Mouse (Mus musculus): Measurements from ENCODE around the gene Abcg4.
"Not testable (repeated sequence)": the region's sequence is repeated elsewhere in the genome, so short reads cannot be mapped to it uniquely, and the experiment has no call there.

Gene Abcg4

GRCm38 (mm10) chr9:44319887-44320798 lies 31.7 kb upstream of the Abcg4 start, which contains the start of gene C2cd2l:
Gene C2cd2l (minus strand): TSS chr9:44320285.
- DNase-seq (ENCODE audit: low spot score), result peak; percentile 91

- no peak for DNase-seq (ENCODE audit: low spot score)
Observed at GRCm38 (mm10) chr9:44319105-44319886, 30.9 kb upstream of the Abcg4 start.

GRCm38 (mm10) chr9:44318826-44319095 lies 30.3 kb upstream of the Abcg4 start:
- DNase-seq (ENCODE audit: low spot score), result no peak

- DNase-seq (ENCODE audit: low spot score), result no peak
Observed at GRCm38 (mm10) chr9:44318076-44318825, 29.8 kb upstream of the Abcg4 start.

GRCm38 (mm10) chr9:44317452-44317851 lies 29.0 kb upstream of the Abcg4 start:
- DNase-seq (ENCODE audit: low spot score), result no peak

GRCm38 (mm10) chr9:44314910-44315309 lies 26.5 kb upstream of the Abcg4 start:
- no peak for DNase-seq (ENCODE audit: low spot score)

GRCm38 (mm10) chr9:44314257-44314547 lies 25.8 kb upstream of the Abcg4 start:
- no peak for DNase-seq (ENCODE audit: low spot score)

GRCm38 (mm10) chr9:44313476-44314256 lies 25.3 kb upstream of the Abcg4 start:
- DNase-seq (ENCODE audit: low spot score), result no peak

- no peak for DNase-seq (ENCODE audit: low spot score)
Observed at GRCm38 (mm10) chr9:44311136-44312134, 23.0 kb upstream of the Abcg4 start.

- DNase-seq (ENCODE audit: low spot score), result no peak
Observed at GRCm38 (mm10) chr9:44310750-44311135, 22.3 kb upstream of the Abcg4 start.

GRCm38 (mm10) chr9:44309756-44310155 lies 21.3 kb upstream of the Abcg4 start:
- DNase-seq (ENCODE audit: low spot score), result no peak

GRCm38 (mm10) chr9:44307248-44307647 lies 18.8 kb upstream of the Abcg4 start:
- no peak for DNase-seq (ENCODE audit: low spot score)

GRCm38 (mm10) chr9:44306532-44306931 lies 18.1 kb upstream of the Abcg4 start:
- no peak for DNase-seq (ENCODE audit: low spot score)

- DNase-seq (ENCODE audit: low spot score), result peak; percentile 100
Observed at GRCm38 (mm10) chr9:44305466-44306079, 17.2 kb upstream of the Abcg4 start, which contains the start of gene Hinfp. Gene Hinfp (minus strand): TSS chr9:44305671.

GRCm38 (mm10) chr9:44300001-44300400 lies 11.6 kb upstream of the Abcg4 start:
- DNase-seq (ENCODE audit: low spot score), result not testable (repeated sequence)

GRCm38 (mm10) chr9:44292490-44292889 lies 4.1 kb upstream of the Abcg4 start:
- no peak for DNase-seq (ENCODE audit: low spot score)

GRCm38 (mm10) chr9:44288959-44289291 lies 510 bp upstream of the Abcg4 start:
- DNase-seq (ENCODE audit: low spot score), result no peak

- DNase-seq (ENCODE audit: low spot score), result peak; percentile 30
Observed at GRCm38 (mm10) chr9:44287401-44288075, 877 bp downstream of the Abcg4 start.

- DNase-seq (ENCODE audit: low spot score), result no peak
Observed at GRCm38 (mm10) chr9:44287003-44287400, 1.4 kb downstream of the Abcg4 start.

Measured in testis, postnatal 14 days (tissue).